Mouse (Mus musculus): ENCODE results near the gene Col25a1. TPM values are rescaled to one million over a fixed set of nuclear protein-coding genes. Genes with fewer than 3 reads are reported as not detected.

Col25a1 gene
- polyA plus RNA-seq, 1 experiment: 10.1 TPM

DNA sequence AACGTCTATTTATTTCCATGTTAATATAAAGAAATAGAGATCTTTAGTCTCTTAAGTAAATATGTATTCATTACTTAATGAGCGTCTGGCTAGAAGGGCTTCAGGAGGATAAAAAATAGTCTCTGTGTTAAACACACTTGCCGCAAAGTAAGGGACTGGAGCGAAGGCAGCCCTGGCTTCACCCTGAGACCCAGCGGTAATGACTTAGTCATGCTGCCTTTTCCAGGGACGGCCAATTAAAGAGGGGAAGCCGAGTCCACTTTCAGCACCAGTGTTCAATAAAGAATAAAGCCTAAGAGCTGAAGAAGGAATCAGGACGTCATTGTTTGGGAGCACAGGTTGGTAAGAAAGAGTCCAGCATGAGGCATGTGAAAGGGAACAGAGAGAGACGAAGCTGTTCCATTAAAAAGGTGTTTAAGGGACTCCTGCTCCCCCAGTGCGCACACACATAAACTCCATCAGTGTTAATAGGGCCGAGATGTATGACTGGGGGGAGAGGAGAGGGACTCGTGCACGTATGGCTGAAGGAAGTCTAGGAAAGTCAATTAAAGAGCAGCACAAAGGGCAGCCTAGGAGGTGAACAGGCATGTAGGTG is 30.1 kb downstream of the Col25a1 start:
- DNase-seq (ENCODE audit: low read depth): peak; percentile 50
- TF ChIP-seq POLR2A (IDR thresholded peaks at IDR 0.05; ENCODE audit: borderline replicate concordance, extremely low read depth, insufficient read depth, insufficient read length, poor library complexity, severe bottlenecking) (no peak), CTCF (IDR thresholded peaks at IDR 0.05; ENCODE audit: borderline replicate concordance, extremely low read depth, insufficient read depth, insufficient read length) (no peak)

DNA sequence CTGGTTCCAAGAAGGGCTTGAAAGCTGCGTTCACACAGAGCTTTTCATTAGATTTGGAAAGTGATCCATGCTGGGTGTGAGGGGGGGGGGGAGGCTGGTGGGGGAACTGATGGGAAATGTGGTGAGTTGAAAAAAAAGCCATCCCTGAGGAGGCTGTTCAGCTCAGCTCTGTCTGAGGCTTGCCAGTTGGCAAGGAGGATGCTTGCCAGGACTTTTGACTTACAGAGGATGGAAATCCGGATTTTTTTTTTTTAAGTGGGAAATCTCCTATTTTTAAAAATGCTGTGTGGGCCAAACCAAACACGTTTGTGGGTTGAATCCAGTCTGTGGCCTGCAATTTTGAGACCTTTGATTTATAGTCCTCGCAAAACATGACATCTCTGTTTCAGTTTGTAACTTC is 35.6 kb downstream of the Col25a1 start:
- TF ChIP-seq POLR2A (IDR thresholded peaks at IDR 0.05; ENCODE audit: borderline replicate concordance, extremely low read depth, insufficient read depth, insufficient read length, poor library complexity, severe bottlenecking): no peak
- no peak for TF ChIP-seq CTCF (IDR thresholded peaks at IDR 0.05; ENCODE audit: borderline replicate concordance, extremely low read depth, insufficient read depth, insufficient read length)

DNA sequence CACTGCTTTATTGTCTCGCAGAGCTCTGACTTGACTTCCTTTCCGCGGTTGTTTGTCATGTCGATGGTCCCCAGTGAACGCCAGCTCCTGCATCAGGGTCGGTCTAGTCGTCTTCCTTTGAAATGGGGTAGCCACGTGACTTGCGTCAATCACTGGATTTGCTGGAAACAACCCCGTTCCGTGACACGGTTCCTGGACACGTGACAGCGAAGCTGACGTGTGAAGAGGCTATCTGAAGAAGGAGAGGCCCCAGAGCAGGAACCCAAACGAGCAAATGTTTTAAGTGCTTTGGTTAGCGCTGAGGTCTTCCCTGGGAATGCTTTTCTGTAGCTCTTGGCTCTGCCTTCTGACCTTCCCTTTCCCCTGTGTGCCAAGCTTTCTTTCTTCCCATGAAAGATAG is 41.5 kb downstream of the Col25a1 start:
- peak; percentile 50 for DNase-seq (ENCODE audit: low read depth)
- TF ChIP-seq POLR2A (IDR thresholded peaks at IDR 0.05; ENCODE audit: borderline replicate concordance, extremely low read depth, insufficient read depth, insufficient read length, poor library complexity, severe bottlenecking) (no peak), CTCF (IDR thresholded peaks at IDR 0.05; ENCODE audit: borderline replicate concordance, extremely low read depth, insufficient read depth, insufficient read length) (no peak)

More for the DNA sequence above, 35.6 kb downstream of the Col25a1 start:
- DNase-seq (ENCODE audit: low read depth): no peak

DNA sequence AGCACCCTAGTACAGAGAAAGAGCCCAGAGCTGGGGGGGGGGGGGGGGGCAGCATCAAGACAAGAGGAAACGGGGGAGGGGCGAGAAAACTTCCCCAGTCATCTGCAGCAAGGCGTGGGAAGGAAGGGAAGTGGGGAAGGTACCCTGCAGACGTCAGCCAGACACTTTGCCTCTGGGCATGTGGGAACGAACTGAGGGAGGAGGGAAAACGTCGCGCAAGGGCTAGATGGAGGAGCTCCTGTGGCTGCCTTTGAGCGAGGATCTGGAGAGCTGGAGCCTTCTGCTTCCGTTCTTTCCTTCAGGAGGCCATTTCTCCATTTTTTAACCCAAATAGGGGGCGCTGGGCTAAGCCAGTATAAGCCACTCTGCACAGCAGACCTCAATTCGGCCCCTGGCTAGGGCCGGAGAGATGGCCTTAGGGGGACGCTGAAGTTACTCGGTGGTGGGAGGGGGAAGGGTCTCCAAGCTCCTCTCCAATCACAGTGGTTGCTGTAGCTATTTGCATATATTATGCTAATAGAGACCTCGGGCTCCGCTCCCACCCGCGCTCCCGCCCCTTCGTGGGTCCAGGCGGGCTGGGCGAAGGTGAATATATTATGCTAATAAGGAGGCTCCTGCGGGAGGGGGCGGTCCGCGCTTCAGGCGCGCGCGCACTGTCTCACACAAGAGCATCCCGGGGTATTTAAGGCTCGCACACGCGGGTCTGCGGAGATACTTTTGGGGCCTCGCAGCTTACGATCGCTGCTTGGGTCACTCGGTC is 49.1 kb downstream of the Col25a1 start:
- TF ChIP-seq POLR2A (IDR thresholded peaks at IDR 0.05; ENCODE audit: borderline replicate concordance, extremely low read depth, insufficient read depth, insufficient read length, poor library complexity, severe bottlenecking) (no peak; the same call in 1 of the 2 replicates), CTCF (IDR thresholded peaks at IDR 0.05; ENCODE audit: borderline replicate concordance, extremely low read depth, insufficient read depth, insufficient read length) (no peak)
- DNase-seq (ENCODE audit: low read depth): peak; percentile 93

DNA sequence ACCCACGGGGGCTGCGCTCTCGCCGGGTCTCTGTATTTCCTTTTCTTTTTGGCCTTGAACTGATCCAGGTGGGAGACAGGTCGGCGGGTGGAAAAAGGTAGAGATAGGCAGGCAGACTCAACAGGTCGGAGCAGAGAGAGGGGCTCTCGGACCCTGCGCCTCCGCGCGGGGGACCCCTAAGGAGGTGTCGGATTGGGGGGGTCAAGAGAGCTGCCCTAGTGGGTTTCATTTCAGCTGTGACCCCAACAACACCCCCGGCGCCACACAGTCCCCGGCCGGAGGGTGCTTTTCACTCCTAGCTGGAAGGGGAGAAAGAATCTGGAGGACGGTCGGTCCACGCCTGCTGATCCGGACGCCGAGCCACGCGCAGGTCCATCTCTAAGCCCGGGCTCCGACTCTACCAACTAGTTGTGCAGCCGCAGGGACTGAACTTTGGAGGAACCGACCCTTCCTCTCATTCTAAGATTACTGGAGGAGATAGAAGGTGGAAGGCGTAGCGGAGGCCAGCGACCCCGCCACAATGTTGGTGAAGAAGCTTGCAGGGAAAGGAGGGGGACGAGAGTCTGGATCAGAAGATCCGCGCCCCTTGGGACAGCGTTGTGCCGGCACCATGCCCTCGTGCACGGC is 49.8 kb downstream of the Col25a1 start:
- DNase-seq (ENCODE audit: low read depth): peak; percentile 26
- TF ChIP-seq POLR2A (IDR thresholded peaks at IDR 0.05; ENCODE audit: borderline replicate concordance, extremely low read depth, insufficient read depth, insufficient read length, poor library complexity, severe bottlenecking) (no peak), CTCF (IDR thresholded peaks at IDR 0.05; ENCODE audit: borderline replicate concordance, extremely low read depth, insufficient read depth, insufficient read length) (no peak)

DNA sequence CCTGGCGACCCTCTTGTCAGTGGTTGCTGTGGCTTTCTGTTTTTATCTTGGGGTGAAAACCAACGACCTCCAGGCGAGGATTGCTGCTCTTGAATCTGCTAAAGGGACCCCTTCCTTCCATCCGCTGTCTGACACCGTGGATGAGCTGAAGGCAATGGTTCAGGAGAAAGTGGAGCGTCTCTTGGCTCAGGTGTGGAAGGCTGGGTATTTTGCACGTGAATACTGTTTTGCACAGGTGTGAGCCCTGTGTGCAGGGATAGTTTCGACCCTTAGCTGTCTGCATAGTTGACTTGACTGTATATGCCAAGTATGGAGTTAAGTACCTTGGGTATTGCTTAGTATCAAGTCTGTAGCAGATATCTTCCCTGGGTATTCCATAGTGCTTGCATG is 50.3 kb downstream of the Col25a1 start:
- TF ChIP-seq POLR2A (IDR thresholded peaks at IDR 0.05; ENCODE audit: borderline replicate concordance, extremely low read depth, insufficient read depth, insufficient read length, poor library complexity, severe bottlenecking): no peak
- TF ChIP-seq CTCF (IDR thresholded peaks at IDR 0.05; ENCODE audit: borderline replicate concordance, extremely low read depth, insufficient read depth, insufficient read length): no peak
- DNase-seq (ENCODE audit: low read depth): no peak

DNA sequence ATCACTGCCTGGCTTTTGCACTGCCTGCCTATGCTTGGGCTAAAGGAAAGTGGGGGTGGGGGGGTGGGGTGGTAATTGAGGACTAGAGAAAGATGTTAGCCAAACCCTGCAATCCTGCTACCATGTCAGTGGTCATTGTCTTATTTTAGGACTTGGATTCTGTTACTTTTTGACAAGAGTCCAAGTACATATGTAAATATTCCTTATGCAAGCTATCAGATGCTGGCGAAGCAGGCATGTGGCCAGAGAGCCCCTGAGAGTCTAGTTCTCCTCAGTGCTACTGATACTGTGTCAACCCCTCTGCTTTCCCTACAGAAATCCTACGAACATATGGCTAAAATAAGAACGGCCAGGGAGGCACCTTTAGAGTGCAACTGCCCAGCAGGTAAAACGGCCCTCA is 51.1 kb downstream of the Col25a1 start:
- DNase-seq (ENCODE audit: low read depth): no peak

DNA sequence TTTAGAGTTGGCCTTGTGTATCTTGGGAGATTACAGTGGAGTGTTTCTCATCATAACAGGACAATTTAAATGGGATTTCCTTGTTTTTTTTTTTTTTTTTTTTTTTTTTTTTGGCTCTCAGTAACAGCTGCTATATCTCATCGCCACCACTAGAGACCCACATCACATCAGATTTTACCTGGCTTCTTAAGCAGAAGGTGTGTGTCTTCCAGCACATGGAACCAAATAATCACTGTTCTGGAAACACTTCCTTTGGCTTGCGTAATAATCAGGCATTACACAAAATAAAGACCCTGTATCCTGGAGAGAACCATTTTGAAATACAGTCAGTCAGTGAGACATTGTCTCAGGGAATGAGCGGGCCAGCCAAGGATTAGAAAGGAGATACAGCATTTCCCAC is 53.8 kb downstream of the Col25a1 start:
- DNase-seq (ENCODE audit: low read depth): peak; percentile 69
- peak; percentile 42; the same call in 1 of the 2 replicates for TF ChIP-seq CTCF (IDR thresholded peaks at IDR 0.05; ENCODE audit: borderline replicate concordance, extremely low read depth, insufficient read depth, insufficient read length)
- TF ChIP-seq POLR2A (IDR thresholded peaks at IDR 0.05; ENCODE audit: borderline replicate concordance, extremely low read depth, insufficient read depth, insufficient read length, poor library complexity, severe bottlenecking): no peak

More for the DNA sequence above, 51.1 kb downstream of the Col25a1 start:
- TF ChIP-seq CTCF (IDR thresholded peaks at IDR 0.05; ENCODE audit: borderline replicate concordance, extremely low read depth, insufficient read depth, insufficient read length) (no peak), POLR2A (IDR thresholded peaks at IDR 0.05; ENCODE audit: borderline replicate concordance, extremely low read depth, insufficient read depth, insufficient read length, poor library complexity, severe bottlenecking) (no peak)

DNA sequence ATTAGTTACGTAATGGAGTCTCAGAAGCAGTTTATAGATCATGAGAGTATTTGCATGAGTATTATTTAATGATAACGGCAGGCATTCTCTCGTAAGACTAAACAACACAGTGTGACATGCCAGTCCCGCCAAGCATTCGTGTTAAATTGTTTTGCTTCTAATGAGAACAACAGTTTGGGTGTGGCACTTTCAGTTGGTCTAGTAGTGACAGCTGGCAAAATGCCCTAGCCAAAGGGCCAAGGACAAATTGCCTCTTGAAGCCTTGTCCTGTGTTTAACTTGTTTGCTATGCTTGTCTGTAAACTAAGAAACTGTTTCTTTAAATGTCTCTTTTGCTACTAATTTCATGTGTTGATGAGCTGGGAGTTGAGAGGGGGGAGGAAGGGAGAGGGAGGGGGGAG is 56.3 kb downstream of the Col25a1 start:
- peak; percentile 14 for DNase-seq (ENCODE audit: low read depth)
- TF ChIP-seq POLR2A (IDR thresholded peaks at IDR 0.05; ENCODE audit: borderline replicate concordance, extremely low read depth, insufficient read depth, insufficient read length, poor library complexity, severe bottlenecking) (no peak), CTCF (IDR thresholded peaks at IDR 0.05; ENCODE audit: borderline replicate concordance, extremely low read depth, insufficient read depth, insufficient read length) (no peak)

DNA sequence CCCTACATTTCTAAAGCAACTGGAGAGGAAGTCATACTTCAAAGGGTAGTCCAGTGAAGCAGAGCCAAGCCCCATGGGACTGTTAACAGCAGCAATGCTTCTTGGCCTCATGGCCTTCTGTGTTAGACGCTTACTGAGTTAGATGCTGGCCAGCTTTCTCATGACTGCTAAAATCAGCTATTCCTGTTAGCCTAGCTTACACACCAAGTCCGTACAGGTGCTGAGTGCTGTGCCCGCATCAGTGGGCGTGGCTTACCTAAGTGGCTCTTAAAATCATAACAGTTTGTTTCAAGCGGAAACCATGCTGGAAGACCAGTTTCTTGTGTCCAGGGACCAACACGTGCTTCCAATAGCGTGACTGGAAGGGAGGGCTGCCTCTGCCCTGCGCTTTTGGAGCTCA is 62.1 kb downstream of the Col25a1 start:
- no peak for DNase-seq (ENCODE audit: low read depth)
- TF ChIP-seq CTCF (IDR thresholded peaks at IDR 0.05; ENCODE audit: borderline replicate concordance, extremely low read depth, insufficient read depth, insufficient read length): no peak
- TF ChIP-seq POLR2A (IDR thresholded peaks at IDR 0.05; ENCODE audit: borderline replicate concordance, extremely low read depth, insufficient read depth, insufficient read length, poor library complexity, severe bottlenecking): no peak

DNA sequence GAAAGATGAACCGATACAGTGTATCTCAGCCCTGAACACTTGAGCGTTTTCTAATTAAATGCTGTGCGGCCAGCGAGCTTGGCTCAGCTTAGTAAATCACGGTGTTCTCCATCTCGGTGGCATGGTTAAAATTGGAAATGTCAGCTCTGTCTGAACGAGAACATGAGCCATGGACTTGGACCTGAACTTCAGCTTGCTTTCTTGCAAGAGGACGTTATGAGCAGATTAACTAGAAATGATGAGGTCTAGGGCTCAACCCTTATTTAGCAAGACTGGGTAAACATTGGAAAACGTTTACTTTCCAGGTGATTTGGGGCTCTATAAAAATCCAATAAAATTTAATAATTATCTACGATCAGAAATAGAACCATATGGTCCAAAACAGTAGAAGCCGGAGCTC is 83.3 kb downstream of the Col25a1 start:
- peak; percentile 15 for DNase-seq (ENCODE audit: low read depth)
- TF ChIP-seq CTCF (IDR thresholded peaks at IDR 0.05; ENCODE audit: borderline replicate concordance, extremely low read depth, insufficient read depth, insufficient read length) (no peak), POLR2A (IDR thresholded peaks at IDR 0.05; ENCODE audit: borderline replicate concordance, extremely low read depth, insufficient read depth, insufficient read length, poor library complexity, severe bottlenecking) (no peak)
